Mouse (Mus musculus) thymus, postnatal 0 days (tissue): ENCODE results near the gene Atp10b. TPM values are rescaled to one million over a fixed set of nuclear protein-coding genes. Genes with fewer than 3 reads are reported as not detected.
"Not testable (repeated sequence)": the region's sequence is repeated elsewhere in the genome, so short reads cannot be mapped to it uniquely, and the experiment has no call there.

Source experiments
- DNase-seq: peaks from one replicate; pipeline ENCODE4 v3.0.0-alpha.2; 2015; ENCODE audit warnings: low spot score
- polyA plus RNA-seq: library from polyadenylated mRNA; unstranded; fragments of >200 nt; fragmentation: Nextera tagmentation; extraction: Ambion mirVana; gene quantifications from 2 replicates; pipeline ENCODE4 v1.2.1, GENCODE M21; 2015

Gene Atp10b
- polyA plus RNA-seq: 0.05 and 0.17 TPM in 2 replicates

DNA sequence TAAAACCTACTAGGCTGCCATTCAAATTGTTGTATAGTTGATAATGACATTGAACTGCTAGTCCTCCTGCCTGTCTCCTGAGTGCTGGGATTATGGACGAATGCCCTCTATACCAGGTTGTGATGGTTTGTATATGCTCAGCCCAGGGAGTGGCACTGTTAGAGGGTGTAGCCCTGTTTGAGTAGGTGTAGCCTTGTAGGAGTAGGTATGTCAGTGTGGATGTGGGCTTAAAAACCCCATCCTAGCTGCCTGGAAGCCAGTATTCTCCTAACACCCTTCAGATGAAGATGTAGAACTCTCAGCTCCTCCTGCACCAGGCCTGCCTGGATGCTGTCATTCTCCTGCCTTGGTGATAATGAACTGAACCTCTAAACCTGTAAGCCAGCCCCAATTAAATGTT lies at the start of gene Atp10b:
Atp10b (plus strand) TSS at position 301 of the 400 bp plus-strand sequence.
- DNase-seq: no peak

DNA sequence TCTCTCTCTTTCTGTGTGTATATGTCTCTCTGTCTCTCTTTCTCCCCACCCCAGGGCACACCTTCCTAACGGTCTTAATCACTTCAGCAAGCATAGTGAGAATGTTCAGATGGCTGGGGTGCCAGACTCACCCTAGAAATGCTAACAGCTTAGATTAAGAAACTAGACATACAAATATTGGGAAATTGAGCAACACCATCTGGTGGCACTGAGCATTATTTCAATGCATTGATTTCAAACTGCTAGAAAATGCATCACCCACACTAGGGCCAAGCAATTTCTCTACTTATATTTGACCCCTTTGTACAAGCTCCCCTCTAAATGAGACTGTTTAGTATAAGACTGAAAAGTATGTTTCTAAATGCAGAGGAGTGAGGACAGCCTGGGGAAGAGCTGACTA lies 48.3 kb upstream of the Atp10b start:
- DNase-seq: no peak

GRCm38 (mm10) chr11:43125908-43126477 lies 23.7 kb upstream of the Atp10b start:
- DNase-seq: no peak

- not testable (repeated sequence) for DNase-seq
Observed at GRCm38 (mm10) chr11:43126573-43126972, 23.1 kb upstream of the Atp10b start.

GRCm38 (mm10) chr11:43141296-43141695 lies 8.4 kb upstream of the Atp10b start:
- no peak for DNase-seq

- DNase-seq: no peak
Observed at GRCm38 (mm10) chr11:43142811-43143210, 6.9 kb upstream of the Atp10b start.

GRCm38 (mm10) chr11:43144178-43144577 lies 5.5 kb upstream of the Atp10b start:
- DNase-seq: no peak

DNA sequence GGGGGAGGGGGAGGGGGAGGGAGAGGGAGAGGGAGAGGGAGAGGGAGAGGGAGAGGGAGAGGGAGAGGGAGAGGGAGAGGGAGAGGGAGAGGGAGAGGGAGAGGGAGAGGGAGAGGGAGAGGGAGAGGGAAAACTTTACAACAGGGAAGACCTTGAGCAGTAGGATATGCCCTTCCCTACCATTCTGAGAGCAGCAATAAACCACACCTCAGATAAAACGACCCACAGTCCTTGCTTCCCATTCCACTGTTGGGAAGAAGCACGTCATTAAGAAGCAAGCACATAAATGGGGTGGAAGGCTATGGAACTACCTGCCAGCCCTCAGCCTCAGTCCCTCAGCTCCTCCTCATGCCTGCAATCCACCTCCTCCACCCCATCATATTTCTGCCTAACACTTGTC lies 4.8 kb upstream of the Atp10b start:
- DNase-seq: not testable (repeated sequence)

DNA sequence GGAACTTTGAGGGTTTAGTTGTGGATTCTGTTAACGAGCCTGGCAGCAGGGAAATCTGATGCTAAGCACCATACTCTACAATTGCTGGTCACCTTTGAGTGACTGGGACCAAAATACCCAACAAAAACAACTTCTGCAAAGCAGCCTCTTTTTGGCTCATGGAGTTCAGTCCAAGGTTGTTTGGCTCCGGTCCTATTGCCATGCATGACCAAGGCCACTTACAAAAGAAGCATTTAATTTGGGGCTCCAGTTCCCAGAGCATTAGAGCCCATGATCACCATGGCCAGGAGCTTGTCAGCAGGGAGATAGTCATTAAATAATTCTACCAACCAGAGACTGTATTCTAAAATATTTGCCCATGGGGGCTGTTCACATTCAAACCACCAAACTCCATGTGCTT lies 2.3 kb upstream of the Atp10b start:
- no peak for DNase-seq

DNA sequence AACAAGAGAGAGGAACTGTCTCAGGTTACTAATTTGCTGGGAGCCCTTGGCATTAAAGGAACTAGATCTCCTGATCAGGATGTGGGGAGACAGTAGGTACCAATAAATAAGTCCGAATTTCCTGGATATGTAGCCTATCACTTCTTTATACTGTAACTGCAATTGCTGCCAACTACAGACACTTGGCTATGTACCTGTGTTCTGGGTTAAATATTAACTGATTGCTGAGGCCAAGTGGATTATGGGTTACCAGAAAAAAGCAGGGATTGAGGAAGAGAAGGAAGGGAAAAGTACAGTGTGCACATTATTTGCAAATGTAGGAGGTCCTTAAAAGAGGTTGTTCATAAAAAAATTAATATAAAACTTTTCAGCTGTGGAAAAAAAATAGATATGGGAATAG lies 1.3 kb upstream of the Atp10b start:
- no peak for DNase-seq

DNA sequence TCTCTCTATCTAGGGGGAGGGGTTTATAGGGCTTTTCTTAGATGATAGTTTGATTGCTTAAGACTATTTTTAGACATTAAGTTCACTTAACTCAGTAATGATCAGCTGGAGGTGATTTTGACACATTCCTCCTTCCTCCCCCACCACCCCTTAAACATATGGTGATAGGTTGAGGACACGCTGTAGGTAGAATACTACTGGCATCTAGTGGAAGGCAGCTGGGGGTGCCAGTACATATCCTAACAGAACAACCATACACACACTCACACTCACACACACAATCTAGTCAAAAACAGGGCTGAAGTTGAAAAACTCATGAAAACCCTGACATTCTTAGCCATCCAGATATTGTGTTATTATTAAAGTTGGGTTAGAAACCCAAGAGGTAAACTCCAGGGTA lies 5.3 kb downstream of the Atp10b start:
- no peak for DNase-seq

GRCm38 (mm10) chr11:43155417-43155816 lies 5.7 kb downstream of the Atp10b start:
- DNase-seq: no peak

DNA sequence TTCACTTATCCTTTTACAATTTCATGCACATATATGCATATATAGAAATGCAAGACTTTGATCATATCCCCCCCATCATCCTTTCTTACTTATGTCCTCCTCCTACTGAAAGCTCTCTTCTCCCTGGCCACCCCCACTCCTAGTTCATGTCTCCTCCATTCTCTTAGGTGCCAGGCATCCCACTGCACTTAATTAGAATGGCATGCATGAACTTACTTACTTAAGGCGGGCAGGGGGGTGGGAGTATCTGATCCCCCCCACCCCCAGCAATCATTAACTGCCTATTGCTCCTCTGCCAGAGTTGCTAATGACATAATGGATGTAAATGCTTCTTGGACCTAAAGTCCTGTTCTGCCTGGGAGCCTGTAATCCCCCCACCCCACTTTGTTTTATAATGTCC lies 9.1 kb downstream of the Atp10b start:
- no peak for DNase-seq

- DNase-seq: no peak
Observed at GRCm38 (mm10) chr11:43160188-43160942, 10.7 kb downstream of the Atp10b start.

- no peak for DNase-seq
Observed at GRCm38 (mm10) chr11:43170601-43171000, 20.9 kb downstream of the Atp10b start.

GRCm38 (mm10) chr11:43174359-43175116 lies 24.9 kb downstream of the Atp10b start:
- DNase-seq: no peak

DNA sequence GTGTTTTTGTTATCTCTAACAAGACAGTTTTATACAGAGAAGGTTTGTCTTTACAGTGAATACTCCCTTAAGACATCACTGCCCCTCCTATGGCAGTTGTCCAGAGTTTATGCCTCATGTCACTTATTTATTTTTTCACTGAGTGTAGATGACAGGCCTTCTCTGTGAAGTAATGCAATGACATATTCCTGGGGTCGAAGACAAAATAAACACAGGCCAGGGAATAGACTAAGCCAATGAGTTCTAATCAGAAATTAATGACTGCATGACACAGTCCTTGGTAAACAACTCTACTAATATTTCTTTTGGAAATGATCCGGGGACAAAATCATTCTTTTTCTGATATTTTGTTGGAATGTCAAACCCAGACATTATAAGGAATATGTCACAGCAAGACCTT lies 32.7 kb downstream of the Atp10b start:
- no peak for DNase-seq

GRCm38 (mm10) chr11:43182816-43183215 lies 33.1 kb downstream of the Atp10b start:
- DNase-seq: no peak

DNA sequence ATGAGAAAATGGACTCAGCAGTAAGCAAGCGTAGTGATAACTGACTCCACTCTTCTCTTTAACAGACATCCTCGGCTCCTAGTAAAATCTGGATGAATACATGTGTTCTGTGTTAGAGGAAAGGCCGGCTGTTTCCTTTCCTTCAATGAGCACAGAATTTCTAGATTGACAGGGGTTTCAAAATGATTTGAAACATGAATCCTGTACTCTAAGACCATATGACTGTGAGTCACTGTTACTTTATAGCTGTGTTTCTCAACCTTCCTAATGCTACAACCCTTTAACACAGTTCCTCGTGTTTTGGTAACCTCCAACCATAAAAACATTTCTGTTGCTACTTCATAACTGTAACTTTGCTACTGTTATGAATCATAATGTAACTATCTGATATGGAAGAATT lies 33.8 kb downstream of the Atp10b start:
- no peak for DNase-seq

DNA sequence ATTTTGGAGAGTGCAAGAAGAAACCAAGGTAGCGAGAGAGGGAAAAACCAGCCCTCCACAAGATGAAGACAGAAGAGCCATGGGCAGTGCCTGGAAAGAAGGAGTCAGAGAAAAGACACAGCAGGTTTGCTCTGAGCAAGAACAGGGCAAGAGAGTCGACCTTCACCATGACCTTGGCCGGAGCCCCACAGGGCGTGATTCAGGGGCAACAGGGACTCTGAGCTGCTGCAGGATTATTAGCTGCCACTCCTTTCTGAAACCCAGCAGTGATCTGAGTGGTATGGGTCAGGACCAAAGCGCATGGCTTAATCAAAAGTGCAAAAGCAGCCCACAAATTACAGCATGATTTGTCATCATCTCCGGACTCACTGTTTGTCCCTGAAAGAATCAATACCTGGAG lies 36.6 kb downstream of the Atp10b start:
- no peak for DNase-seq

GRCm38 (mm10) chr11:43189817-43190593 lies 40.3 kb downstream of the Atp10b start:
- no peak for DNase-seq

GRCm38 (mm10) chr11:43198811-43199210 lies 49.1 kb downstream of the Atp10b start:
- no peak for DNase-seq
